14 mouse cellular contexts compared by ENCODE assay signal in the genomic region with DNA sequence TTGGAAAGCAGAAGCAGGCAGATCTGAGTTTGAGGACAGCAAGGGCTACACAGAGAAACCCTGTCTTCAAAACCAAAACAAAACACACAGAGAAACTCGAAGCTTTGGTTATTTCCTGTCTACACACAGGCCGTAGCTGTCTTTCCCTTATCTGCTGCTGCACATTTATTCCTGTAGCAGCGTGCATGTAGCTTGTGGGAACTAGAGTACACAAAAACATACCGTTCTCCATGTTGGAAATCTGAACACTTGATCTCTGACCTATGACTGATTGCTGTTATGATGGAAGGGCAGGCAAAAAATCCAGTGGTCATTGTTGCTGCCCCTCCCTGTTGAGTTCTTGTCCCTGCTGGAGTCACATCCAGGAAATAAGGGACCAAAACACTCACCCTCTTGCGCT. TPM values are rescaled to one million over a fixed set of nuclear protein-coding genes. Genes with fewer than 3 reads are reported as not detected.
DNase-seq lines count a peak whose midpoint lies in the region; ATAC-seq and TF ChIP-seq lines count a peak whose summit lies in the region.
"Had no signal": no experiment of that assay in that cellular context is flagged by ENCODE, and none has a peak within 500 bp of the region (broad histone marks: within the 10 kb centered on the region; RNA-seq: fewer than 3 reads in every experiment).

No protein-coding gene starts in this region.

- H3K9me3 ChIP-seq in heart, embryonic 12.5 days (replicated peaks) = no peaks in the 10 kb centered on the region
- no peaks in the 10 kb centered on the region for H3K9me3 ChIP-seq in megakaryocyte, embryonic 14.5 days
- no peaks in the 10 kb centered on the region for H3K9me3 ChIP-seq in lung, postnatal 0 days (ENCODE audit: low read length)
- H3K9me3 ChIP-seq: embryonic facial prominence, embryonic 12.5 days had no signal

- DNase-seq in heart, adult 9 months (ENCODE audit: low spot score in 2 of 2) = no peak
- peak; percentile 83 for DNase-seq in lung, postnatal 0 days (ENCODE audit: low spot score)
- DNase-seq in layer of hippocampus, adult 18-20 months (ENCODE audit: low spot score in 2 of 2) = no peak
- DNase-seq in right cerebral cortex, adult 18-20 months = no peak
- DNase-seq in yolk sac, embryonic 10.5 days (ENCODE audit: low spot score) = no peak
- DNase-seq: adrenal gland, postnatal 36 days; cerebellum, adult 9-10 months; forebrain, postnatal 0 days; right cerebral cortex, postnatal 25 days had no signal

- no peak overlapping the region for H3K4me3 ChIP-seq in heart, embryonic 12.5 days
- peak overlapping the region; percentile 86 for H3K4me3 ChIP-seq in megakaryocyte, embryonic 14.5 days (replicated peaks)
- no peak overlapping the region for H3K4me3 ChIP-seq in lung, postnatal 0 days (ENCODE audit: low read depth, low read length)
- H3K4me3 ChIP-seq: embryonic facial prominence, embryonic 12.5 days had no signal

- TF ChIP-seq CTCF in lung, postnatal 0 days (IDR thresholded peaks at IDR 0.05) = no peak

- peak overlapping the region; percentile 54 for H3K27ac ChIP-seq in heart, embryonic 12.5 days (ENCODE audit: poor library complexity, severe bottlenecking)
- peak overlapping the region; percentile 74 for H3K27ac ChIP-seq in lung, postnatal 0 days (ENCODE audit: low read length)
- H3K27ac ChIP-seq: embryonic facial prominence, embryonic 12.5 days had no signal

- no peaks in the 10 kb centered on the region for H3K27me3 ChIP-seq in heart, embryonic 12.5 days (replicated peaks)
- no peaks in the 10 kb centered on the region for H3K27me3 ChIP-seq in megakaryocyte, embryonic 14.5 days (replicated peaks)
- no peaks in the 10 kb centered on the region for H3K27me3 ChIP-seq in lung, postnatal 0 days (replicated peaks; ENCODE audit: insufficient read depth, low read length)
- H3K27me3 ChIP-seq: embryonic facial prominence, embryonic 12.5 days had no signal

- H3K4me2 ChIP-seq in heart, embryonic 12.5 days = no peak overlapping the region
- no peak overlapping the region for H3K4me2 ChIP-seq in lung, postnatal 0 days (replicated peaks; ENCODE audit: low read depth, low read length)
- H3K4me2 ChIP-seq: embryonic facial prominence, embryonic 12.5 days; midbrain, embryonic 11.5 days had no signal

- peaks cover 31% of the 10 kb centered on the region for H3K36me3 ChIP-seq in heart, embryonic 12.5 days
- H3K36me3 ChIP-seq in megakaryocyte, embryonic 14.5 days (replicated peaks; ENCODE audit: low read length) = peaks cover 68% of the 10 kb centered on the region
- H3K36me3 ChIP-seq in lung, postnatal 0 days (ENCODE audit: insufficient read depth, low read length) = no peaks in the 10 kb centered on the region

- no peak; the same call in 1 of the 2 replicates for ATAC-seq in heart, embryonic 12.5 days (ENCODE audit: insufficient number of reproducible peaks, low FRiP score)
- no peak for ATAC-seq in megakaryocyte, adult 5-6 weeks (ENCODE audit: poor library complexity, severe bottlenecking)
- peak; percentile 87 for ATAC-seq in lung, postnatal 0 days
- ATAC-seq: forebrain, postnatal 0 days had no signal

- peaks cover 14% of the 10 kb centered on the region for H3K4me1 ChIP-seq in heart, embryonic 12.5 days (replicated peaks)
- H3K4me1 ChIP-seq in megakaryocyte, embryonic 14.5 days = peaks cover 73% of the 10 kb centered on the region
- peaks cover 3% of the 10 kb centered on the region; the same call in 1 of the 2 replicates for H3K4me1 ChIP-seq in lung, postnatal 0 days (ENCODE audit: insufficient read depth, low read depth, low read length)

- 48% methylated on average over 5 of the region's 5 CpGs for WGBS in heart, embryonic 12.5 days
- 25% methylated on average over 5 of the region's 5 CpGs for WGBS in lung, postnatal 0 days

- TF ChIP-seq EP300 in lung, postnatal 0 days (IDR thresholded peaks at IDR 0.05) = peak; percentile 99

- H3K9ac ChIP-seq in heart, embryonic 12.5 days = no peak overlapping the region
- H3K9ac ChIP-seq in lung, postnatal 0 days (replicated peaks; ENCODE audit: low read depth) = no peak overlapping the region
- H3K9ac ChIP-seq: embryonic facial prominence, embryonic 12.5 days; forebrain, postnatal 0 days had no signal

RNA-seq across cellular contexts. Expression of a gene that starts 54.9 kb away (rescaled TPM):
- polyA plus RNA-seq in heart, embryonic 12.5 days (2016; fragmentation: Nextera tagmentation; extraction: Ambion mirVana) = 8.8 and 9.2 TPM in 2 replicates
- 2.9 and 3.3 TPM in 2 replicates for polyA plus RNA-seq in megakaryocyte, embryonic 14.5 days (2012; ENCODE audit: insufficient read depth, low replicate concordance)
- 30.6 and 33.5 TPM in 2 replicates for total RNA-seq in megakaryocyte, adult 5-6 weeks (2015)
- 22.8 and 29.4 TPM in 2 replicates for total RNA-seq in megakaryocyte, adult 5-6 weeks (2017)
- polyA plus RNA-seq in lung, postnatal 0 days (2015; fragmentation: Nextera tagmentation; extraction: Ambion mirVana) = 6.7 and 9.5 TPM in 2 replicates
- 10 to 100 TPM; 16.9 to 17.2 TPM for total RNA-seq in layer of hippocampus, adult 18-20 months (2021)
